Mouse (Mus musculus): Measurements from ENCODE around the gene Adrm1.

Adrm1 gene

GRCm38 (mm10) chr2:180217587-180217986 lies 46.3 kb downstream of the Adrm1 start:
- DNase-seq (ENCODE audit: low read depth, low spot score): peak; percentile 96

GRCm38 (mm10) chr2:180218241-180218640 lies 47.0 kb downstream of the Adrm1 start:
- DNase-seq (ENCODE audit: low read depth, low spot score): no peak

- peak; percentile 52 for DNase-seq (ENCODE audit: low read depth, low spot score)
These were observed 47.4 kb downstream of the Adrm1 start for GRCm38 (mm10) chr2:180218677-180219076.

GRCm38 (mm10) chr2:180219145-180219943 lies 48.1 kb downstream of the Adrm1 start:
- no peak for DNase-seq (ENCODE audit: low read depth, low spot score)

- DNase-seq (ENCODE audit: low read depth, low spot score): no peak
These were observed 48.9 kb downstream of the Adrm1 start for GRCm38 (mm10) chr2:180220165-180220564.

- no peak for DNase-seq (ENCODE audit: low read depth, low spot score)
These were observed 49.8 kb downstream of the Adrm1 start for GRCm38 (mm10) chr2:180221051-180221450.

GRCm38 (mm10) chr2:180222250-180222649 lies 51.0 kb downstream of the Adrm1 start:
- no peak for DNase-seq (ENCODE audit: low read depth, low spot score)

GRCm38 (mm10) chr2:180224647-180225043 lies 53.4 kb downstream of the Adrm1 start:
- DNase-seq (ENCODE audit: low read depth, low spot score): no peak

- no peak for DNase-seq (ENCODE audit: low read depth, low spot score)
These were observed 53.9 kb downstream of the Adrm1 start for GRCm38 (mm10) chr2:180225044-180225761.
